Mouse (Mus musculus): ENCODE data around the gene Ect2l. TPM values are rescaled to one million over a fixed set of nuclear protein-coding genes. Genes with fewer than 3 reads are reported as not detected.

Gene Ect2l
- polyA plus RNA-seq, 1 experiment from 2014 or later: 0.26 TPM

DNA sequence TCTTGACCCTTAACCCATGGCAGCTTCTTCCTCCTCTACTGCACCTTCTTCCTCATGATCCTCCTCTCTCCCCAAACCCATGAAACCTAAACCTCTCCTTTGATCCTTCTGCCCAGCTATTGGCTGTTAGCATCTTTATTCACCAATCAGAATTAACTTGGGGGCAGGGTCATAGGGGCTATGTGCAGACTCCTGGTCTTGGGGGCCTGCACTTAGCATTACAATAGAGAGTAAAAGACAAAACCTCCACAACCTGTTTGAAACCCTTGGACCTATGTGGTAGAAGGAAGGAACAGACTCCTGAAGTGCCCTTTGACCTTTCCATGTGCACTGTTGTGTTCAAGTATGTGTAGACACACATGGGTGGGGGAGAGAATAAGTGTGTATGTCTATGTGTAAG, 120.0 kb downstream of the Ect2l start:
- Histone ChIP-seq H3K9ac (replicated peaks; ENCODE audit: low read depth, low read length) (no peak overlapping the region), H3K36me3 (ENCODE audit: control insufficient read depth, insufficient read depth, low read length) (peaks cover 26% of the 10 kb centered on the region), H3K27me3 (ENCODE audit: control insufficient read depth, insufficient read depth, low read length) (no peaks in the 10 kb centered on the region), H3K27ac (ENCODE audit: low read length) (no peak overlapping the region), H3K4me3 (ENCODE audit: low read depth, low read length) (no peak overlapping the region), H3K9me3 (ENCODE audit: control insufficient read depth, low read depth, low read length) (peaks cover 5% of the 10 kb centered on the region; the same call in 1 of the 2 replicates), H3K4me1 (ENCODE audit: control insufficient read depth, insufficient read depth, low read length) (no peaks in the 10 kb centered on the region), H3K4me2 (replicated peaks; ENCODE audit: low read depth, low read length) (no peak overlapping the region)
- ATAC-seq (ENCODE audit: insufficient number of reproducible peaks, insufficient read depth, low FRiP score, low read depth): no peak

DNA sequence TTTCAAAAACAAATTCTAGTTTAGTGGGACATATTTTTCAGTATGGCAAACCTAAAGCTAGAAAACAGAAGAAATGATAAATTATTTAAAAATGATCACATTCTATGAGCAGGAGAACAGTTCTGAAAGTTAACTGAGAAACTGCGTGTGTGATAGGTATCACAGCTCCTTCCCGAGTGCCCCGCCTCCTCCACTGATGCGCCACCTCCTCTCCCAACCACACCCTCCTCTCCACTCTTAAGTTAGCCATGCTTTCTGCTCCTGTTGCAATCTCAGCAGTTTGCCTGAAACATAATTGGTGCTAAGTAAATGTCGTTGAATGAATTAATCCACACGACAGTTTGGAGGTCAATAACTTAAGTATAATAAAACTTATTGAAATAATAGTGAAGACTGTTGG, 127.9 kb downstream of the Ect2l start:
- Histone ChIP-seq H3K4me2 (replicated peaks; ENCODE audit: low read depth, low read length) (no peak overlapping the region), H3K4me3 (ENCODE audit: low read depth, low read length) (no peak overlapping the region), H3K36me3 (ENCODE audit: control insufficient read depth, insufficient read depth, low read length) (no peaks in the 10 kb centered on the region; the same call in 1 of the 2 replicates), H3K27ac (ENCODE audit: low read length) (no peak overlapping the region), H3K4me1 (ENCODE audit: control insufficient read depth, insufficient read depth, low read length) (peaks cover 3% of the 10 kb centered on the region; the same call in 1 of the 2 replicates), H3K9me3 (ENCODE audit: control insufficient read depth, low read depth, low read length) (peaks cover 5% of the 10 kb centered on the region; the same call in 1 of the 2 replicates), H3K27me3 (ENCODE audit: control insufficient read depth, insufficient read depth, low read length) (no peaks in the 10 kb centered on the region), H3K9ac (replicated peaks; ENCODE audit: low read depth, low read length) (no peak overlapping the region)
- 90% methylated on average over 6 of the region's 6 CpGs for WGBS
- no peak for ATAC-seq (ENCODE audit: insufficient number of reproducible peaks, insufficient read depth, low FRiP score, low read depth)

DNA sequence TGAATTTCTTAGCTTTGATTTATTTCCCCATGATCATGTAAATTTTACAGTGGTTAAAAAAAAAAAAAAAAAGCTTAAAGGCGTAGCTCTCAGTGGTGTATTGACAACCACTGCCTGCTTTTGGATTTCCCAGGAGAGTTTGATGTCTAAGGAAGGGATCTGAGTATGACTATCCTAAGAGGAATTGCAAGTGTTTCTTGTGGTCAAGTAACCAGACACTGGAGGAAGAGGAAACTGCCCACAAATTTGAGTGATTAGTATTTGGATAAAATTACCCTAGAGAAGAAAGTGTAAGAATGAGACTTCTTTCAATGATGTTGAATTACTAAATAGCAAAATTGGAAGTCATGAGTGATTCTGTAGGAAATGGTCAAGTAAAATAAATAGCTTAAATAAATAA, 129.2 kb downstream of the Ect2l start:
- H3K9me3 ChIP-seq (ENCODE audit: control insufficient read depth, low read depth, low read length): peaks cover 3% of the 10 kb centered on the region; the same call in 1 of the 2 replicates
- H3K4me1 ChIP-seq (ENCODE audit: control insufficient read depth, insufficient read depth, low read length): peaks cover 3% of the 10 kb centered on the region; the same call in 1 of the 2 replicates
- no peak overlapping the region for H3K27ac ChIP-seq (ENCODE audit: low read length)
- H3K36me3 ChIP-seq (ENCODE audit: control insufficient read depth, insufficient read depth, low read length): no peaks in the 10 kb centered on the region; the same call in 1 of the 2 replicates
- no peak overlapping the region for H3K4me3 ChIP-seq (ENCODE audit: low read depth, low read length)
- WGBS: 76% methylated on average over 1 of the region's 1 CpGs
- no peaks in the 10 kb centered on the region for H3K27me3 ChIP-seq (ENCODE audit: control insufficient read depth, insufficient read depth, low read length)
- no peak for ATAC-seq (ENCODE audit: insufficient number of reproducible peaks, insufficient read depth, low FRiP score, low read depth)
- H3K9ac ChIP-seq (replicated peaks; ENCODE audit: low read depth, low read length): no peak overlapping the region
- H3K4me2 ChIP-seq (replicated peaks; ENCODE audit: low read depth, low read length): no peak overlapping the region

Other genes with a start within 250 kb of the Ect2l start
- gene Abracl, start 187.6 kb downstream of the Ect2l start, polyA plus RNA-seq (2014; fragmentation: Nextera tagmentation; extraction: Ambion mirVana): 178 and 186 TPM in 2 replicates
- 20.7 and 26.7 TPM in 2 replicates for gene Reps1, start 155.0 kb downstream of the Ect2l start, polyA plus RNA-seq (2014; fragmentation: Nextera tagmentation; extraction: Ambion mirVana)
- gene Ccdc28a, start 24.1 kb upstream of the Ect2l start, polyA plus RNA-seq (2014; fragmentation: Nextera tagmentation; extraction: Ambion mirVana): 11.1 and 14.5 TPM in 2 replicates
- 10.6 and 10.9 TPM in 2 replicates for gene Nhsl1, start 108.1 kb upstream of the Ect2l start, polyA plus RNA-seq (2014; fragmentation: Nextera tagmentation; extraction: Ambion mirVana)

All from stomach, embryonic 14.5 days (tissue).